Mouse (Mus musculus) retina, postnatal 7 days (tissue): ENCODE measurements at regions not wholly inside any gene's neighbourhood (a gene's known extent, or its start where the extent isn't known, plus 50 kb on each side); places are given as distances from the start of the nearest gene placed in this dataset.
A peak's percentile ranks its signal among the peaks of the same experiment; 100 is the strongest.

Experiments used
- DNase-seq: peaks from one replicate; pipeline ENCODE4 v3.0.0-alpha.2; 2012; ENCODE audit warnings: low read depth, low spot score

DNA sequence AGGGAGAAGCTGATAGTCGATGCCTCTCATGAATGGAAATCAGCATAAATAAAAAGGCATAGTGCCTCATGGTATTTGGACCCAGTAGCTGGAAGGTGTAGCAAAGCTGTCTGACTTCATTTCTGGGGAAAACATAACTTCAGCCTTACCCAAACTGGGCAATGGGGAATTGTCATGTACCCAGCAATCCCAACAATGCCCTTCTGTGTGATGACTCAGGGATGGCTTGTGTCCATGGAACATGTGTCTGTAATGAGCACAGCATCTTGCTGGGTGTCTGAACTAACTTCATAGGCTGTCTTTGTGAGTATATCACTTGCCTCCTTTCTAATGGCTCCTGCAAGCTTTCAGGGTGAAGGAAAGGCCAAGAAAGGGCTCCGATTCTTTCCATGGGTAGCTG is 140.3 kb downstream of the Bod1 start:
- no peak for DNase-seq

DNA sequence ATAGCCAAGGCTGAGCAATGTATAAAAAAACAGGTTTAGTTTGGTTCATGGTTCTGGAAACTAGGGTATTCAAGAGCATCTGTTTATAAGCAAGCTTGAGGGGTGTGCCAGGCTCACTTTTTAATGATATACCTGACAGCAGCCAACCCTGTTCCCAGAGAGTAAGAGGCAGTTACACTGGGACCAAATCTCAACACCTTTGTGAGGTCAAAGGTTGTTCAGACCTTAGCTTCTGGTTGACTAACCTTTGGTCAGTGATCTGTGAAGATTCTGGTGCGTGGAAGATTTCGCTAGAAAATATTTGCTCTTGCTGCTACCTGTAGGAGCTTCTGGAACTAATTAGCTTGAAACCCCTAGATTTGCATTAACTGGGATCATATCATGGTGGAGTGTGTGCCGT is 140.8 kb downstream of the Bod1 start:
- no peak for DNase-seq

DNA sequence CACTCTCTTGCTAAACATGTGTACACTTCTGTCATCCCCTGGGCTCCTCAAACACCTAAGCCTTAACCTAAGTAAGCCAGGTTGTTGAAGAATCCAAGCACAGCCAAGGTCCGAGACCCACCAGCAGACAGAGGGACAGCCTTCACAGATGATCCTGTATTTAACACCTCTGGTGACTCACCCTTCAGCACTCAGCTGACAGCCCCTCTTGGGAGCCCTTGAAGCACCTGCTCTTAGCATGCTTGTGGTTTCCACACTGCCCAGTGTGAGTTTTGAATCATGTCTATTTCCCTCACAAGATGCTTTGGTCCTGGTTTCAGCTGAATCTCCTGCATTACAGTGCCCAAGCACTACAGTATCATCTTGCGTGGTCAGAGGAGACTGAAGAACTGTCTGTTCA is 142.0 kb downstream of the Bod1 start:
- DNase-seq: no peak

DNA sequence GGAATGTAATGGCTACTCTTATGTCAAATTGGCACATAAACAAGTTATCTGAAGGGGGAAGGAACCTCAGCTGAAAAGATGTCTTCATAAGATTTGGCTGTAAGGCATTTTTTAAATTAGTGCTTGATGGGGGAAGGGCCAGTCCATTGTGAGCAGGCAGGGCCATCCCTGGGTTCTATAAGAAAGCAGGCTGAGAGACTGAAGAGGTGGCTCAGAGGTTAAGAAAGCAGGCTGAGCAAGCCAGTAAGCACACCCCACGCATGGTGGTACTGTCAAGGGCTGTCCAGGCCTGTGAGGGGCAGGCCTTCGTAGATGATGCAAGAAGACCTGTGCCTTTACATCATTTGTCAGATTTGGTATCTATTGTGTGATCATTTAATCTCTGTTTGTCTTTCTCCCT is 147.0 kb downstream of the Bod1 start:
- DNase-seq: no peak

DNA sequence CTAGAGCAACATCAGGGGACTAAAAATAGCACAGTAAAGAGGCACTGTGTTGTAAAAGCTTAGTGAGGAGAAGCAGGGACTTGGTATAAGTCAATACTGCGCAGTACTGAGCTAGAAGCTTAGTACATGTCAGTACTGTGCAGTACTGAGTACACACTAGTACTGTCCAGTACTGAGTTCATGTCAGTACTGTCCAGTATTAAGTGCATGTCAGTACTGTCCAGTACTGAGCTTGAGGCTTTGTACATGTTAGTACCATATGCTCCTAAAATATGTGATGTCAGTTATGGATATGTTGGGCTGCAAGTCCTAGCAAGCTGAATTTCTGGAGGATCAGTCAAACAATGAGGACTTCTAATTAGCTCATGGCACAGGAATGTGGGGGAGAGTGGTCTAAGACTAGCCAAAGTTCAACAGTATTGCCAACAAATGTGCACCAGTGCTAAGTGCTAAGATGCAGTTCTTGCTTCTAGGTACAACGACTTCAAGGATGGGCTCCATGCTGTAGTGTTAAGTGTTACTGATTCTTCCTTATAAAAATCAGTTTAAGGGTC is 147.5 kb downstream of the Bod1 start:
- DNase-seq: no peak

DNA sequence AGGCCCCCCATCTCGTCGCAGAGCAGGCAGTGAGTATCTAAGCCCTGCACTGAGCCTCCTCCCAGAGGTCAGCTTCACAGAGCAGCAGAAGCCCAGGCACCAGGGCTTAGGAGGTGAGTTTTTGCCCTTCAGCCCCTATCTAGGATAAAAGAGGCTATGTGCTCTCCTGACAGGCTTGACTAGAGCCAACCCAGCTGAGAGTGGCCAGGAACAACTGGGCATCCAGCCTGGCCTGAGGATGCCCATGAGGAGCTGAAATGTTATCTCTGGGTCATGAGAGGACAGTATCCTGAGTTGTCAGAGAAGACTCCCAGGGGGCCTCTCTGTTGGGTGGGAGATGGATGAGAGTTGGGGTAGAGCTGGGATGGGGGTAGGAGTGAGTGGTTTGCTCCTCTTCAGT is 149.6 kb downstream of the Bod1 start:
- no peak for DNase-seq

DNA sequence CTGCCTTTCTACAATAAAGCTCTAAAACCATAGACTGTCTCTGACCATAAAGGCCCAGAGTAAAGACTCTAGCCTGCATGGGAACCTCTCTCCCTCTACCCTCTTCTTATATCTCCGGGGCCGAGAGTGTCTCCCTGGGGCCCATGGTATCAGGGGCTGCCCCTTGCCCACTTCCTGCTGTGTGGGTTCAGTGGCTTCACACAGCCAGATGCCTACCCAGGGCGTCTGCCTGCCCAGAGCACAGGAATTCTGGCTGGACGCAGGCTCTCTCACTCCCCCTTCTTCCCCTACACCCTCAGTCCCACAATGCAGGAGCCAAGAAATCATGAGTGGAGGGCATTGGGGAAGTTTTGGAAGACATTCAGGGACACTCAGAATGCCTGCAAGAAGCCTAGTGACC is 150.8 kb downstream of the Bod1 start:
- DNase-seq: no peak

DNA sequence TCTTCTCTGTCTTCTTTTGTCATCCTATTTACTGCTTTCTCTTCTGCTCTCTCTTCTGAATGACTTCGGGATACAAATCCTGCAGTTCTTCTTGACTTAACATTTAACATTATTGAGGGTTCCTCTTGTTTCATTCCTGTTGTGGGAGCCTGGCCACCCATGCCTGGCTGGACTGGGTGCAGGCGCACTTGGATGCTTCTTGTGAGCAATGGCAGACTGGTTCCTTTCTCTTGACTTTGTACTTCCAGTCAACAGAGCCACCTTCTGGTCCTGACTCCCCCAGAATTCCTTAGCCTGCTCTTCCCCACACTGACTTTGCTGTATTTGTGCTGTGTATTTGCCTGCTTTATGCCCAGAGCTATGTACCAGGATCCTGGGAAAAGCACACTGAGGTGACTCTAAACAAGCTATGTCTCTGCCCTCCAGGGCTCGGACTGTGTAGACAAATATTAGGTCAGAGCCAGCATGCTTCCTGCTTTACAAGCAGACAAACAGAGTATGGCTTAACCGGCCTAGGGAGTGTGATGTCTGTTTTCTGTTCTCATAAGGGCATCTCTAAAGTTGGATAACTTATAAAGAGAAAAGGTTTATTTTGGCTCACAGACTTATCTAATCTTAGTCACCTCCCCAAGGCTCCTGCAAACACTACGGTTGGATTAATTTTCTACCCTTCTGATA is 133.5 kb upstream of the Stc2 start:
- no peak for DNase-seq

DNA sequence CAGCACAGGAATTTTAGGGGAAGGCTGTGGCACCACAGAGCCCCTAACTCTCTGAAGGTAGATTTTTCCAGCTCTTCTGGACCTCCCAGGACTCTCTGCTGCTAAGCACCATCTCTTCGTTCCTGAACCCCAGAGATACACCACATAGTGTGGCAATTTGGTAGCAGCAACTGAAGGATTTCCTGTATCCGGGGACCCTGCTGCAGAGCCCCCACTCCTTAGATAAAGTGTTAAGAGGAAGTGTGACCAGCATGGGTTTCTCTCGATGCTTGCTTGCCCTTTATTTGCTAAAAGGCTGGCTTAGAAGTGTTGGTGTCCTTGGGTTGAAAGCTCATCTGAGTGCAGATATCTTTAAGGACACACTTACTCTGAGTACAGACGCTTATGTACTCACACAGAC is 115.6 kb upstream of the Stc2 start:
- DNase-seq: no peak

DNA sequence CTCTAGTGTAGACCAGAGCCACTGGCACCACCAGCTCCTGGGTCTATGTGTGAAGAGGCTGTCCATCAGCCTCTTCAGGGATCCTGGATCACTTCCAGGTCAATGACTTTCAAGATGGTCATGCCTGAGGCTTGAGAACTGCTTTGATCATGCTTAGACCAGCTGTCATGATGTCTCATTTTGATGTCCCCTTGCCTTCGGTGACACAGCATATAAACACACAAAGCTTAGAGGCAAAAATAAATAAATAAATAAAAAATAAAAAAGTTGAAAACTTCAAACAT is 111.1 kb upstream of the Stc2 start:
- DNase-seq: peak; percentile 2

DNA sequence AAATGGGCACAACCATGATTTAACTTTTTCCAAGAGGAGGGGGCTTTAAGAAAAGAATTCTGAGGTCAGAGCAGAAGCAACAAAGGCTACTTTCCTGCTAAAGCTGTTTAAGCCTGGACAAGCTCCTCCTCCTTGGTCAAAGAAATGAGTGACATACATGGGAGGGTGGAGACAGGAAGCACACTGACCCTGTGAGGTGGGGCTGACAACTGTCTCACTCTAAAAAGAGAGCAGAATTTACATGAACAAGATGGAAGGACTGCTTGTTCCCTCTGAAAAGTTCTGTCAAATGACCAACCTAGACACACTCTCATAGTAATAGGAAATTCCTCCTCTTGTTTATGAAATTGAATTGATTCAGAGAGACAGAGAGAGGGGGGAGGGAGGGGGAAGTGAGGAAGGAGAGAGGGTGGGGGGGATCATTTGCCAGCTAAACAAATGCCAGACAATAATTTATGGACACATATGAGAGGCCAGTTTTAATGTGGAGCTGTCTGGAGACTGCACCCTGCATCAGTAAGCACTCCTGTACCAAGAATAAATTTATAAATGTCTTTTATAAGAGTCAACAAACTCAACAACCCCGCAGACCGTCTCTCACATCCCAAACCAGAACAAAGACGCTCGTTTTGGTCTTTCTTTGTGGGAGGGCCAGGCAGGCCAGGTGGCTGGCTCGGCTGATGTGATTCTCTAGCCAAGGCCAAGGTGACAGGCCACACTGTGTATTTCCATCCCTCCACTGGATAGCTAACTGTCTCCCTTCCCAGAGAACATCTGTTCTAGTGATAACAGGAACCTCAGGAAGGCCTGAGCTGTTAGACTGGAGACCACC is 110.6 kb upstream of the Stc2 start:
- no peak for DNase-seq

DNA sequence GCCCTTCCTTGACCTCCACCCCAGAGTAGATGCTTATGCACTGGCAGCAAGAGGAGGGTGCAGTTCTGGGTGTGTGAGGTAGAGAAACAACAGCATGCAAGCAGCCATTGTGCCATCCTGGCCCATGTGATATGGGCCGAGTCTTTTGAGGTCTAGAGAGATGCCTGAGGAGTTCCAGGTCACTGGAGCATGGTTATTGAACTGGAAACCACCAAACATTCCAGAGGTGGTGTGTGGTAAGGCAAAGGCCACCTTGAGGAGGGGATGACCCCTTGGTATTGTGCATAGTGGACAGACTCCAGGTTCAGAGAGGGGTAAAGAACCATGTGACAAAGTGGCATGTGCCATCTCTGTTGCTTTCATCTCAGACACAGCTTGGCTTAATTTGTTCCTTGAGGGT is 107.9 kb upstream of the Stc2 start:
- no peak for DNase-seq

DNA sequence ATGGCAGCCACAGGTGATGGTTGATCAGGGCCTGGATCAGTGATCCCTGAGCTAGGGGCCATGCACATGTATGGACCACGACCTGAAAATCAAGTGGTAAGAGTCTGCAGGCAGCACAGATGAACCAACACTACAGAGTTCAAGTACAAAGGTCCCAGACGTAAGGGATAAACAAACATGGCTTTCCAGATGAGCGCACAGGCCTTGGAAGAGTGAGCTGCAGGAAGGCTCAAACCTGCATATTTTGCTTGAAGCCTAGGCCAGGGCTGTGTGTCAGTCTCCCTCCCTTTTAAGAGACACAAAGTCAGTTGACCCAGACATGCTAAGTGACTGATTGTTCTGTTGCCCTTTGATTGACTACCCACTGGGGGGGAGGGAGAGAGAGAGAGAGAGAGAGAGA is 107.2 kb upstream of the Stc2 start:
- DNase-seq: no peak

DNA sequence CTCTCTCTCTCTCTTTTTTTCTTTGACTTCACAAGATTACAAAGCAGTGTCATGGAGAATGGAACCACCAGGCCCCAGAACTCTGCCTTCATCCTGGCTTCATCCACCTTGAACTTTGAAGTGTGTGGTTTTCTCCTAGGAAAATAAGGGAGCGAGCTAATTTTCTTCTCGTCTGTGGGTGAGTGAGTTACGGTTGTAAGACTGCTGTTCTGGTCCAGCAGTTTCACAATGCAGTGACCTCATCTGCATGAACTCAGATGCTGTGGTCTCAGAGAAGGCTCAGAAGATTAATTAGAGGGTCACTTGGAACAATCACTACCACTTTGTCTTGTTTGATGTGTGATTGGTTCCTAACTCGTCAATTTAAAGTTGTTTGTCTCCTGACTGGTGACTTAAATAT is 103.1 kb upstream of the Stc2 start:
- no peak for DNase-seq

DNA sequence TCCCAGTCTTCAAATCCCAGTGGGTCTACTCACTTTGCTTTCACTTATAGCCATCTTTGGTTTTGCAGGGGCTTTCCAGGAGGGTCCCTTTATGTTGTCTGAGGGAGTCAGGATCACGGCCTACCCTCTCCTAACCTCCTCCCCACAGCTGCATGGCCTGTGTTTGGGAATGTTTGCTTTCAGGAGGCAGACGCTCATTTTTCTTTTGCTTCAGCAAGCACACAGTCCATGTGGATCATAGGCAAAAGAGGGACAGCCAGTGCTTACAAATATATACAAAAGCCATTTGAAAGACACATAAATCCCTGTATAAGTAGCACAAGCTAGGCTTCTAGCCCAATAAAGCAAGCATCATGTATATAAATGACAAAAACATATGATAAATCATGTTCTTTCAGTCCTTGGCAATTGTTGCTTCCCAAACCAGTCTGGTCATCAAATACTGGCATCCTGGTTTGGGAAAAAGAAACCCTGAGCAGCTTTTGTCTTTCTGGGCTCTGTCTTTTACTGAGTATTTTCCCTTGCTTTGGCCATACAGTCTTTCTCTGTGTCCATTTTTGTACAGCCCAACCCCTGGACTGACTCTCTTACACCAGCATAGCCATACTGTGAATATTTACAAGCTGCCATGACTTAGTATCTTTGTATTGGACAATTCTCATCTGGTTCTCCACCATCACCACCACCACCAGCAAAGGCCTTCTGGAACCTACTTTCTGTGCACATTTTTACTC is 101.0 kb upstream of the Stc2 start:
- DNase-seq: no peak

DNA sequence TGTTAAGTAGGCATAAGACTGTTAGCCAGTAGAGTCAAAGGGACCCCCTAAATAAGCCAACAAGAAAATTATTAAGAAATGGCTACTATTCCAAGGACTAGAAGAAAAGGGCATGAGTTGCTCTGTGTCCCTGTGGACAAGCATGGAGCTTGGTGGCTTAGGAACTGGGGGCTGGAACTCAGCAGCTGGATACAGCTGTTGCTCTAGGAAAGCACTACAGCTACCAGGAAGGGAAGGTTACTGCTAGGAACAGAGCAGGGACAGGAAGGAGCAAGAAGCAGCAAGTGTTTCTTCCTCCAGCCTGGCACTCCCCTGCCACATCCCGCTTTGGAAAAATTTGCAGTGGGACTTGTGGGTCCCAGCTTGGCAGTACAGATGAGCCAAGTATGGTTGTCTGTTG is 95.0 kb upstream of the Stc2 start:
- DNase-seq: no peak

DNA sequence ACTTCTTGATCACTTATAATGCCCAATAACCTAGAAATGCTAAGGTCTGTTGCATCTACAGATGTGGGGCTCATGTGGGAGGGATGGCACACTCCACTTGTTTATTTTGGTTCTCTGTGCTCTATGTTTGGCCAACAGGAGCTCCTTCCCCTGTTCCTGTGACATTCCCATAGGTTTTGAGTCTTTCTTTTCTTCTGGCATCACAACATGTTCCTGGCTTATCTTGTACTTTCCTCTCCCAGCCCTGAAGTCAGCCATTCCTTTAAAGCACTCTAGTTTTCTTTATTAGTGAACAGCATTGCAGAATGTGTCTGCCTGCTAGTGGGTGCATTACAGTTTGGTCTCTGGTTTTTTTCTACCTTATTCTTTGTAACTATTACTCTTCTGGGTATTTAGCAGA is 92.6 kb upstream of the Stc2 start:
- no peak for DNase-seq

DNA sequence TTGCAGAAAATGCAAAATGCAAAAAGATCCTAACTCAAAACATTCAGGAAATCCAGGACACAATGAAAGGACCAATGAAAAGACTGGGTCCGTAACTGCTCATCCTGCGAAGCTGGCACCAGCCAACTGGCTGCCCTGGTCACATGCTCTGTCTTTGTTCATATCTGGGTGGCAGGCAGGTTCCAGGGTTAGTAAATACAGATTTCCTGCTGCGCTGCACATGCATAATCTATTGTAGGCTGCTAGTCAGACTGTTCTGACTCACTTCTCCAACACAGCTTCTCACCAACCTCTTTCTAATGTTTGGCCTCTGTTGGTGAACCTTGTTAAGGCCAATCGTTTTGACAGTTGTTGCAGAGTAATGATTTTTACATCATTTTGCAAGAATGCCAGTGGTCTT is 92.0 kb upstream of the Stc2 start:
- no peak for DNase-seq

DNA sequence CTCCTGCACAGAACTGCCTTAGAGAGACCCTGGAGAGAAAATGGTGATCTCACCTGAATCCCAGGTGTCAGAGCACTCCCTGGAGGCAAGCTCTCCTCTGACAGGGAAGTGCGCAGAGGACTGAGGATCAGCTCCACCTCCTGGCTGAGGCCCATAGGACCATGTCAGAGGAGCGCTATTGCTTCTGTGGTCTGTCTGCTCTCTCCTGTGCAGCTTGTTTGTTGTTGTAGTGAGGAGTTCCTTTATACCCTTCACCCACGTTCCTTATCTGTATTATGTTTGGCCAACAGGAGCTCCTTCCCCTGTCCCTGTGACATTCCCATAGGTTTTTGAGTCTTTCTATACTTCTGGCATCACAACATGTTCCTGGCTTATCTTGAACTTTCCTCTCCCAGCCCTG is 91.5 kb upstream of the Stc2 start:
- no peak for DNase-seq

DNA sequence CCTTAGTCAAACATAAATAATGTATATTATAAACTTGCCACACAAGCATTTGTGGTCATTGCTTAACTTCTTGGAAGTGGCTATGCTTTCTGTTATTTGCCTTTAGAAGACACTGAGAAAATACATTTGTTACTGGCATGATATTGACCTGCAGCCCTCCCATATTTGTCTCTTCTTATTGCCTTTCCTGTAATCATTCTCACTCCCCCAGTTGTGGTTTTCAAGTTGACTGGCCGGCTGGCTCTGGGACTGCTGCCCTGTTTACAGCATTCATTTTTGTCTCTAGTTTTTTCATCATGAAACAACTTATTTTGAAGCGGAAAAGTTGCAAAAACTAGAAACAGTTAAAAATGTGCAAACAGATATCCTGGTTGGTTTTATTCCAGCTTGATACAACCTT is 57.5 kb upstream of the Stc2 start:
- DNase-seq: no peak
